Mouse (Mus musculus) embryo, embryonic 11.5 days (tissue): ENCODE results near the gene Galnt10.

Experiments
- DNase-seq: peaks from one replicate; pipeline ENCODE4 v3.0.0-alpha.2; 2012; ENCODE audit warnings: low read depth, low spot score

Gene Galnt10

DNA sequence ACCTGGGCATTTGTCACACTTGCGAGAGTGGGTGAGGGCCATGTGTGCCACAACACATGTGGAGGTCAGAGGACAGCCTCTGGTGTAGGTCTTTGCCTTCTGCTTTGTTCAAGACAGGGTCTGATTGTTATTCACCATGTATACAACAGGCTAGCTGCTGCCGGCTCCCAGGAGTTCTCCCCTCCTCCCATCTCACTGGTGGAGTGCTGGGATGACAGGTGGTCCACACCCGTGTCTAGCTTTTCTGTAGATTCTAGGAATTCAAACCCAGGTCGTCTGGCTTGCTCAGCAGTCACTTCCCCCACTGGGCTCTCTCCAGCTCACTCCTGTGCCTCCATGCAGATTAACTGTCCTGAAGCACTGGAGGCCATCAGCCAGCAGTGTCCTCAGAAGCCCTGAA, 80.7 kb downstream of the Galnt10 start:
- DNase-seq = no peak

- DNase-seq = no peak
These were observed 82.2 kb downstream of the Galnt10 start for GRCm38 (mm10) chr11:57727303-57727969.

DNA sequence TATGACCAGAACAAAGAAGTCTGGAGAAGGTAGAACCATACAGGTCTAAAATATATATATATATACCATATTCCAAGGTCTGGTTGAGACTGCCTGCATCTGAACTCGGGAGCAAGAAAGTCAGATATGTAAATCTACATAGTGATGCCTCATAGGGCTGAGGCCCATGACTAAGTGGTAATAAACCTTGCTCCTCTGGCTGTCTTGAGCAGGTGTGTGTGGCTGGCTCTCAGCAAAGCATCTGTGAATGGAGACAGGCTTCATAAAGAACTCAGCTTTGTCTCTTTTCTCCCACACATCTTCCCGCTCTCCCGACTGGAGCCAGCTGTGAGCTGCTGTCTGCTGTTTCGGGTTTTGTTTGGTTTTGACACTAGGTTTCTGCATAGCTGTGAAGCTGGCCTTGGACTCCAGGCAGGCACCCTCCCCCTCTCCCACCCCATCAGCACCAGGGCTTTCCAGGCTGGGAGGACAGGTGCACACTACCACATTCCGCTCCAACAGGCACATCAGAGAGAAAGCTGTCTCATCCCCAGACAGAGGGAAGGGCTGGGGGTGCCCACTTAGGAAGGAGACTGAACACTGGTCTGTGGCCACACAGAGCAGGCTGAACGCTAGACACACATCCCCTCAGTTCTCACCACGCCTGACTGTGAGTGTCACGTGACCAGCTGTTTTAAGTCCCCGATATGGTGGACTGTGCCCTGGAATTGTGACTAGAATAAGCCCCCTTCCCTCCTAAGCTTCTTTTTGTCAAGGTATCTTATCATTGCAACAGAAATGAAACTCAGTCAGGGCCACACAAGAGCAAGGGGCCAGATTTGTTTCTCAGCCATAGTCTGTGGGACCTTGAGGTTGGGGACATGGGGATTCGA, 87.4 kb downstream of the Galnt10 start:
- DNase-seq = no peak

DNA sequence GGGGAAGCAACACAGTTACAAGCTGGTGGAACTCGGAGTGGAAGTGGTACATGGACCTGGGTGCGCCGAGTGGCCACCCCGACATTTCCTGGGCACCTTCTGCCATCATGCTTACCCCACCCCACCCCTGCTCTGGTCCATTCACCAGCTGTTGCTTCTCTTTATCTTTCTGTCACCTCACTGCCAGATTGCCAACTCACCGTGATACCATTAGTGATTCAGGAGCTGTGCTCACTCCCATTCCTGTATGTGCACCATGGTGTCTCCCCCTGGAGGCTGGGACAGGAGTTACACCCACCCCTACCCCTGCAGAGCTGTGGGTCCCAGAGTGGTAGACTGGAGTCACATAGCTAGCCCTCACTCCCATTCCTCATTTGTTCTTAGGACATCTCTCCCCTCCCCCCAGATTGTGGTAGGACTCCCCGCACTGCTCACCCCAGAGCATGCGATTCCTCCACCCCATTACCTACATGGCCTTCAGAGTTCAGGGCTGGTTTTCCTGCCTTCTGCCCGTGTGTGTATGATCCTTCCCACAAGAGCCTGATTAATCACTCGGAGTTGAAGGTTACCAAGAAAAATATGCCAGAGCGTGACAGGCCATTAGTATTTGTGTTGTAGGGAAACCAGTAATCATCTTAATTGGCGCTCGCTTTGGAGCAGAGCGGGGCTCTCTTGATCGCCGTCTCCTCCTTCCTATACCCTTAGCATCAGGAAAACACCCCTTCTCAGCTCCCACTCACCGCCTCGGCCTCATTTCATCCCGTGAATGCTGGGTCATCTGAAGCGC, 102.2 kb downstream of the Galnt10 start:
- DNase-seq = no peak

DNA sequence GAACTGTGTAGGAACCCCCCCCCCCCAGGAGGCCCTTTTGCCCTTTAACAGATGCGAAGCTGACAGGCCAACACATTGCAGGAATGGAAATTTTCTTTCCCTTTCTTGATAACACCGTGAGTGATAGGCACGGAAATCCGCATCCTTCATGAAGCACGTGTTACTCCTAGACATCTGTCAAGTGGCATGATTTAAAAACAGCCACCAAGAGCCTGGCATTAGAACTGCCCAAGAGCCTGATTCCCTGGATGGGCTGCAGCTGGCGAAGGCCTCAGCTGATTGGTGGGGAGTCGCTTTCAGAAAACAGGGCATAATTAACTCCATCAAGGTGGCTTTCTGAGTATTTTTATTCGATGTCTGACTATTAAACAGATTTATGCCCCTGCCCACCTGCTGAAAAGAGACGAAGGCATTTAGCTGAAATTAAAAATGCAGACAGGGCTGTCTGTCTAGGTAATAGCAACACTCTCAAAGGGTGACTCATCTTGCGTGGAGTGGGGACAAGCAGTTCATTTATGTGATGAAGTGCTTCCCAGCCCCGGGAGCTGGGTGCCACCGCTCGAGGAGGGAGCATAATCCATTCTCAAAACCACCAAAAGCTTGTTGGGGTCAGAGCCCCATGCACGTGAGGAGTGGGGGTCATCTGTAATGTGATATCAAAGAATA, 108.4 kb downstream of the Galnt10 start:
- no peak for DNase-seq

DNA sequence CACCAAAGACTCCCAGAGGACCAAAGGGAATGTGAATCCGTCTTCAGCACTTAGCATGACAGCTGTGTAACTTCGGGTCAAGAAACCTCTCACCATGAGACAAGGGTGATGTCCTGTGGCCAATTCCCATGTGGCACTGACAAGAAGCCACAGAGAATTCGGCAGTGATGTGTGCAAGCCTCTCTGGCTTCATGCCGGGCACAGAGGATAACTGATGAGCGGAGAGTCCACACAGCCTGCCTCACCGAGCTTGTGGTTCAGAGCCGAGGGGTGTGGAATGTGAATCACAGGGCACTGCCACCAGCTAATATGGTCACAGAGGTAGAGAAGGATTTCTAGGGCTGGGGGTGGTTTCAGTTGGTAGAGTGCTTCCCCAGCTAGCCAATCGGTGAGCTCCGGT, 113.4 kb downstream of the Galnt10 start:
- no peak for DNase-seq

GRCm38 (mm10) chr11:57760509-57761058, 115.3 kb downstream of the Galnt10 start:
- no peak for DNase-seq

DNA sequence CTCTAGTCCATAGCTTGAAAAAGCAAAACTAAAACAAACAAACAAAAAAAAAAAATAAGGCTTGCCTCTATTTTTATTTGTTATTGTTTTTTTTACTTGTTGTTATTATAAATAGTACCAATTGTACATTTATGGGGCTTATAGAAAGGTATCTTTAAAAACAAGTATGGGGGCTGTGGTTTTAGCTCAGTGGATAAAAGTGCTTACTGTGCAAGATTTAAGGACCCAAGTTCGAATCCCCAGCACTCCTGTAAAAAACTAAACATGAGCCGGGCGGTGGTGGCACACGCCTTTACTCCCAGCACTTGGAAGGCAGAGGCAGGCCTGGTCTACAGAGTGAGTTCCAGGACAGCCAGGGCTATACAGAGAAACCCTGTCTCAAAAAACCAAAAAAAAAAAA, 116.1 kb downstream of the Galnt10 start:
- DNase-seq = no peak

GRCm38 (mm10) chr11:57764124-57764523, 118.9 kb downstream of the Galnt10 start:
- no peak for DNase-seq

- no peak for DNase-seq
These were observed 121.4 kb downstream of the Galnt10 start for GRCm38 (mm10) chr11:57766617-57767016.

- DNase-seq = no peak
These were observed 121.9 kb downstream of the Galnt10 start for GRCm38 (mm10) chr11:57767171-57767570.

GRCm38 (mm10) chr11:57770776-57771175, 125.5 kb downstream of the Galnt10 start:
- no peak for DNase-seq

DNA sequence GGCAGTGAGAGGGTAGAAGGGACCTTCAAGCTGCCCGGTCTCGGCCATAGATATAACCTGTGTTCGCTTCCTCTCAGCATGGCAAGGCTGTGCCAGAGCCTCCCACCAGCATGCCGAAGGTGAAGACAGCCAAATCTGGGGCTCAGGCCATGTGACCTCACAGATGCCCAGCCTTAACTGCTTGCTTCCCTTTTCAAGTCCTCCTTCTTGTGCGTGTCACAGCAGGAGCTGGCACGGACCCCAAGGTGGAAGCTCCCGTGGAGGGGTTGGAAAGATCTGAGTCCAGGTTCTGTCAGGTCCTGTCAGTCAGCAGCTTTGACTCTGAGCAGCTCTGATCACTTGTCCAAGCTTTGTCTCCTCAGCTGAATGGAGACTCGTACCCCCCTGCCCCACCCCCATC, 126.4 kb downstream of the Galnt10 start:
- DNase-seq = no peak

GRCm38 (mm10) chr11:57773479-57773878, 128.2 kb downstream of the Galnt10 start:
- no peak for DNase-seq

- no peak for DNase-seq
These were observed 128.7 kb downstream of the Galnt10 start for GRCm38 (mm10) chr11:57773936-57774335.

DNA sequence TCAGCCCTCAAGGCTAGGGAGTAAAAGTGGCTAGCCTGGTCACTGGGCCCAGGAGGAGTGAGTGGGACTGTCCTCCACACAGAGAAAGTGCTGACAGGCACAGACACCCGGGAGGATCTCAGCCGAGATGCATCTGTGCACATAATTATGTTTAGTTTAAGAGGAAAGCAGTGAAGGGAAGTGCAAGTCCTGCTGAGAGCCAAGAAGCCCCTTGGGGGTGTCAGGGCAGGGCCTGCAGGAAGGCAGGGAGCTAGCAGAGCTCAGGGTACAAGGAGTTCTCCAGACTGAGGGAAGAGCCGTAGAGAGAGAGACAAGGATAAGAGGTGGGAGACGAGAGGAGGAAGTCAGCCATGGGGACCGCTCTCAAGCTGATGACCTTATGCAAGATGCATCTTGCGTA, 130.6 kb downstream of the Galnt10 start:
- no peak for DNase-seq

DNA sequence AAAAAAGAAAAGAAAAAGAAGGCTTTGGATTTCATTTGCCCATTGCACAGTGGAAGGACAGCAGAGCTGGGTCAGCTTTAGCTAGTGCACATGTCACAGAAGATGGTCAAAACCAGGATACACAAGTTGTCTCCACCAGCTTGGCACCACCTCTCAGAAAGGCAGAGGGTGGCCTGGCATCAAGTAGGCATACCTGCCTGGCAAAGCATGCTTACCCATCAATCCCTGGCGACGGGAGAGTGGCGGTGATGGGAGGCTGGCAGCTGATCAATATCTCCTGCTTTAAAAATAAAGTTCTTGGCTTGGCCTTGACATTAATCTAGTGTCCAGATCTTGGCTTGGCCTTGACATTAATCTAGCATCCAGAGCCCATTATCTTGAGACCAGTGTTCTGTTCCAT, 131.3 kb downstream of the Galnt10 start:
- DNase-seq = no peak

- peak; percentile 67 for DNase-seq
These were observed 133.1 kb downstream of the Galnt10 start for GRCm38 (mm10) chr11:57778349-57778748.

DNA sequence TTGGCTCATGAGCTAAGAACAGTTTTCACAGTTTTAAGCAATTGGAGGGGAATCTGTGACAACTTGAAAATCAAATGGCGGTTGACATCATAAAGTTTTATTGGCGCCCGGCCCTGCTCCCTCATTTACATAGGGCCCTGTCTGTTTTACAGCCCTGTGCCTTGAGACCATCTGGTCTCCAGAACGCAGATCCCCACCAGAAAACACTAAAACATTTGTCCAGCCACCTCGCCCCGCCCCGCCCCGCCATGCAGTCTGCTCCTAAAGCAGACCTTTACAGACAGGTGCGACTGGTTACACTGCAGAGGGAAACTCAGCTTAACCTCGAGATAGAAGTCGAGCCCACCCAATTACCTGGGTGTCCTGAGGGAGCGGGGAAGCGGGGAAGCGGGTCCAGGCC, 134.6 kb downstream of the Galnt10 start:
- no peak for DNase-seq

DNA sequence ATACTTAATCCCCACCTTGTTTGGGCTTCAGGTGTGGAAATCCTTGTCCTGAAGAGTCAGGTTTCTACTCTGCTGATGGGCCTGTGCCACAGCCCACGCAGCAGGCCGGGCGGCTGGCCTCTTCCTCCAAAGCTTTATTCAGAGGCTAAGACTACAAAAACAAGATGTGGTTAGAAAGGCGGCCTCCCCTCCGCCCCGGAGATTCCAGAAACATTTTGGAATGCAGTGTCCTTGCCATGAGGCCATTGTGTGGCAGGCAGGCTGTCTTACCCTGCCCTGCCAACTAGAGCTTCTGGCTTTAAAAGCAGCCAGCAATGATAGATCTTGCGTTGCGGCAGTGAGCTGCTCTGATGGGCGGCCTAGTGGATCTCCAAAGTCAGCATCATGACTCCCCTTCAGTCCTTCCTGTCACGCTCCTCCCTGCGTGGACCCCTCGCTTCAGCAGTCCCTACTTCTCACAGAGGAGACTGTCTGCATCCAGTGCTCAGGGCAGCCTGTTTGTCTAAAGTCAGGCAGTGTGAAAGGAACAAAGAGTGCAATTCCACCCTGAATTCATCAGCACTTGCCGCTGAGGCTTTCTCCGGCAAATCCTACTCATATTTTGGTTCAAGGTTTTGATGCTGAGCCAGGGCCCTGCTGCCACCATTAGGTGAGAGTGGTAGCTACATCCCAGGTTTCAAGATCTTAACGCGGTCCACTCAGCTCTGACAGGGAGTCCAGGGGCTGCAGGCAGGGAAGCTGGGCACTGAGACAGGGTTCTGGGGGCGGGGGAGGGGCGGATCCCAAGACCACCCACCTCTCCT, 141.6 kb downstream of the Galnt10 start:
- DNase-seq = no peak

DNA sequence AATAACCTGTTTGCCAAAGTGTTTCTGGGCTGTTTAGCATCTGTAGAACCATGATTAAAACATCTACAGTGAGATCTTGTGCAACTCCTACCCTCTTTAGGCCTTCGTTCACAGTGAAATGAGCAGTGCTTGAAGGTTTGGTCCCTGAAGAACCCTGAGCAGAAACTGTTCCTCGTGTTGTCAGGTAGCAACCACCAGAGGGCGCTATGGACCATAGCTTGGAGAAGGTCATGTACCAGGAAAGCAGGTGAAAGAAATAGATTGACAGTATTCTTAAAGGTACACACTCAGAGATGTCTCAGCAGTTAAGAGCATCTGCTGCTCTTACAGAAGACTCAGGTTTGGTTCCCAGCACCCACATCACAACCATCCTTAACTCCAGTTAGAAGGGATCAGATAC, 142.7 kb downstream of the Galnt10 start:
- no peak for DNase-seq
